Mouse (Mus musculus) right cerebral cortex, postnatal 25 days (tissue): ENCODE data around the gene Exosc7.

Experiments
- DNase-seq: peaks from one replicate; pipeline ENCODE4 v3.0.0; 2022

Gene Exosc7

DNA sequence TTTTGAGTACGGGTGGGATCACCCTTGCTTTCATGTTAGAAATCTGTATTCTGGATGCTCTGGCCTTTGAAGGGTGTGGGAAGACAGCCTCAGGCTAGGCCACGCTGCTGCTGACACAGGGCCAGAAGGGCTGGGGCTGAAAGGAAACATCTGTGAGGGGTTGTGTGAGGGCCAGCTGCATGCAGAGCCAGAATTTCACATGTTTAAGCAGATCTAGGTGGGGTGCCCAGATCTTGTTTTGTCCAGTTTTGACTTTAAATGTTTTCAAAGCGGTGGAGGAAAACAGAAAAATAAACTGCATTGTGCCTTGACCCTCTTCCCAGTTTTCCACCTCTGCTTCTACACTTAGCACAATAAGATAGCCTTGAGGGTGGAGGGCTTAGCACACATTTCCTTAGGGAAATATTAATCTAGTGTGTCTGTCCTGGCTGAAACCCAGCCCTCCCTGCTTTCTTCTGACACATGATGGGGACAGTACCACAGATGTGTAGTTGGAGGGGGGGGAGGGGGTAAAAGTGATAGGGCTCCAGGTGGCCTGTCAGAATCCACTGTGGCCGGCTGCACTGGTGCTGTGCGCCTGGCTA lies 26.0 kb downstream of the Exosc7 start:
- no peak for DNase-seq

DNA sequence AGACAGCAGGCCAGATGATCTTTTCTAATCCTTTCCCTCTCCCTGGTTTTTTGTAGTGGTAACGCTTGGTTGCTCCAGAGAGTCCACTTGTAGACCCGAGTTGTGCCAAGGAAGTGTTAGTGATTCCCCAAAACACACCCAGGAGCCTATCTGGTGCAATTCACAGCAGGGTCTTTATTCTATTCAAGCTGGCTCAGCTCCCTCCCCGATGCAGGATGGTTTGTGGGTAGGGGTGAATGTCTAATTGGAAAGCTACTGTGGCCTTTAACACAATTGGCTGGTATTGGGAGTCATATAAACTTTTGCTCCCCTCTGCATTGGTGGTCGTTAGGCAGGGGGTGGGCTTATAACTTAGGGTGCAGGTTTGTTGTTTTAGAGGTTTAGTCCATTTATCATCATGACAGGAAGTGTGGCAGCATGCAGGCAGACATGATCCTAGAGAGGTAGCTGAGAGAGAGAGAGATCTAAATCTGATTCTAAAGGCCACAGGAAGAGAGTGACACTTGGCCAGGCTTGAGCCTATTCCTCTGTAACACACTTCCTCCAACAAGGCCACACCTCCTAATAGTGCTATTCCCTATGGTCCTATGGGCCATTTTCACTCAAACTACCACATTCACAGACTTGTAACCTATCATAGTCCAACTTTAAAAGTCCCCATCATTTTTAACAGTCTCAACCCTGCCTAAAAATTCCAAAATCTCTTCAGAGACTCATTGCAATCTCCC lies 27.0 kb downstream of the Exosc7 start:
- no peak for DNase-seq

DNA sequence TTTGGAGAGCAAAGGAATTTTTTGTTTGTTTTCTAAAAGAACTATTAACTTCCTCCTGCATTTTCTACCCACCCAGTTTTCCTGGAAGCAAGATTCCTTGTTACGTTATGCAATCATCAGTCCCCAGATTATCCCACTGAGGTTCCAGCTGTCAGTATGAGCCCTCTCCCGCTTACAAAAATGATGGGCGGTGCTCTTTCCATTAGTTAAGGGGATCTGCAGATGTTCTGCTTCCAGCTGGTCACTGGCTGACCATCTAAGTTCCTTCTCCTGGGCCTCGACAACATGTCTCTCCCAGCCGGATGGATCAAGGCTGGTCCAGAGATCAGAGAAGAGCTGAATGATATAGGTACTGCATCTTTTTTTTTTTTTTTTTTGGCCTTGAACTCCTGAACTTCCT lies 35.4 kb downstream of the Exosc7 start:
- no peak for DNase-seq

DNA sequence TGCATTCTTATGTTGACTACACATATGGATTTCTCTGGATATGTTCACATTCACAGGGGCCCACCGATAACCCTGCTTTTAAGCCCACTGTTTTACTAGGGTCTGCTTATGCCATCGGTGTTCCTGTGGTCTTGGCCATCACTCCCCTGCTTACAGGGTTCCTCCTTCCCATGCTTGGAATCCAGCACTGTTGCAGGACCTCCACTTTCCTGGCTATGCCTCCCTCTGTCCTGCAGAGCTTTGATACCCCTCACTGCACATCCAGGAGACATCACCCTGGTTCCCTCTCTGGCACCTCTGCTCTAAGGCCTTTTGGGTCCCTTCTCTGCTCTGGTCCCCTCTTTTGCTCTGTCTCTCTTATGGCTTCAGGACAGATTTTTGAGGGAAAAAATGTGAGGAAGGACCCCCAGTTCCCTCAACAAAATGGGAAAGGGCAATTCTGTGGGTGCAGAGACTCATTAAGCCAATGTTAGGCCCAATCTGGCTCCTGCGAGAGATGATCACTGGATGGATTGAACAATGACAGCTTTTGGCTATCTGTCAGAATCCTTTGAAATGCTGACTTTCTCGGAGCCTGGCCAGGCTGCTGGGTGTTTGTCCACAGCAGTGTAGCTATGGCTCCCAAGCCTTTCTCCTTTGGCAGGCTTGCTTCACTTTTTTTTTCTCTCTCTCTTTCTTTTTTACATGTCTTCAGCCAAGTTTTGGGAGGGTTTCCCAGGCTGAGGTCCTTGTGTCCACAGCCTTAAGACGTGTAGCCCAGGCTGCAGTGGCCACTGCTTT lies 37.4 kb downstream of the Exosc7 start, which contains the start of gene Clec3b:
Gene Clec3b (plus strand): TSS at position 706 of the 780 bp plus-strand sequence.
- DNase-seq: no peak

DNA sequence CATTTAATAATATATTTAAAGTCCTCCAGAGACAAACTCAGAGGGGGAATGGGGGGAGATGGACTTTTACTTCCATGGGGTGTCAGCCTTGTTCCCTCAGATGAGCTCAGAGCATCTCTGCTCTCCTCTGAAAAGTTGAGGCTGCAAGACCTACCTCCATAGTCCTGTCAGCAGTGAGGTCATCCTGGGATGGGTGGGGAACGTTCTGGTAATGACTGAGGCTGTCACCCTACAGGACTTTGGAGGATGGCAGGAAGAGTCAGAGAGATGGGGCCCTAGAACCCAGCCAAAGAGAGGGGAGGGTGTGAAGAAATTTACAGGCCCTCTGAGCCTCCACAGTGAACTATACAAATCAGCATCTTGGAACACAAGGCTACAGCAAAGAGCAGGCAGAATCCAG lies 38.5 kb downstream of the Exosc7 start:
- no peak for DNase-seq

DNA sequence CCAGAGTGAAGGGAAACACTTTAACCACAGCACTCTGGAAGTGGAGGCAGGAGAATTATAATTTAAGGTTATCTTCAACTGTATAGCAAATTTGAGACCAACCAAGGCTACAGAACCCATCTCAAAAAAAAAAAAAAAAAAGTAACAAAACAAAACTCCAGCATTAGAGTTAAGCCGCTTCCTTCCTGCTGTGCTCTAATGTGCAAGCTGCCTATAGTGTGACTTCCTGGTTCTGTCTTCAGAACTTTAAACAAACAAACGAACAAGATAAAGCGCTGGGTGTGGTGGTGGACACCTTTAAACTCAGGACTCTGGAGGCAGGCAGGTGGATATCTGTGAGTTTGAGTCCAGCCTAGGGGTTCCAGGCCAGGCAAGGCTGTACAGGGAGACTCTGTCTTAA lies 39.0 kb downstream of the Exosc7 start:
- DNase-seq: no peak

DNA sequence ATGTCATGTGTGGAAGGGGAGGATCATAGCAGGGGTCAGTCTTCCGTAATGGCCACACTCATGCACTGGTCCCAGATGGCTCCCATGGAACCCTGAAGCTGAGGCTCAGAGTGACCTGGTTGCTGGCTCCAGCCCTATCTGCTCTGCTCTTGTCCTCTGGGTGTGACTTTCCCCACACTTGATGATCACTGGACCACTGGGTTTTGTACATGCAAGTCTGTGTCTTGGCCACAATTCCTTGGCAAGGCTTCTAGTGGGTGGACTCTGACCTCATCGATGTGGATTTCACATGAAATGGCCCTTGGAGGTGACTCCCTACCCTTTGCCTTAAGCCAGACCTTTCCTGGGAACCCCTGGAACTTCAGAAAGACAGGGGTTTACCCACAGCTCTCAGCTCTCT lies 40.1 kb downstream of the Exosc7 start:
- no peak for DNase-seq

DNA sequence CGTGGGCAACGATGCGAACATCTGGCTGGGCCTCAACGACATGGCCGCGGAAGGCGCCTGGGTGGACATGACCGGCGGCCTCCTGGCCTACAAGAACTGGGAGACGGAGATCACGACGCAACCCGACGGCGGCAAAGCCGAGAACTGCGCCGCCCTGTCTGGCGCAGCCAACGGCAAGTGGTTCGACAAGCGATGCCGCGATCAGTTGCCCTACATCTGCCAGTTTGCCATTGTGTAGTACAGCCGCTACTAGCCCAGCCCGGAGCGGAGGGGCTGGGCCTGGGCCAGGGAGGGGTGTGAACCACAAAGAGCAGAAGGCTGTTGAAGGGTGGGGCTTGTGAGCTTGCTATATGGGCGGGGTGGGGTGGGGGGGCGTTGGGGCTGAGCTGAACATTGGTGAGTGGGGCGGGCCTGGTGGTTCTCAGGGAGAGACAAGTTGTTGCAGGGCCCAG lies 43.9 kb downstream of the Exosc7 start:
- peak; percentile 25 for DNase-seq

DNA sequence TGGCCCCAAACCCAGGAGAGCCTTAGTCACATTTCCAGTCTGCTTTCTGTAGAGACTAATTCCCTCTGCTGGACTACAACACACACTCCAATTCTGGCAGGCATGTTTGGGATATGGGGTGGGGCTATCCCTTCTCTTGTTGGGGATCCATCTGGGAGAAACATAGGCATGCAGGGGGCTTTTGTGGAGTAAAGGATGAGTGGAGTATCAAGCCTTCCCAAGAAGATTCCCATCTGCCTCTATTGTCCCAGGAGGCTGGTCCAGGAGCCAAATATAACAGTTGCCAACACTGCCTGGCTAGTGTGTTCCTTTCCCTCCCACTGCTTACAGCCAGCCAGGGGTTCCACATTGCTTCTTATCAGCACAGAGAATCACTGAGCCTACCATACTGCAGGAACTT lies 44.7 kb downstream of the Exosc7 start:
- DNase-seq: no peak

DNA sequence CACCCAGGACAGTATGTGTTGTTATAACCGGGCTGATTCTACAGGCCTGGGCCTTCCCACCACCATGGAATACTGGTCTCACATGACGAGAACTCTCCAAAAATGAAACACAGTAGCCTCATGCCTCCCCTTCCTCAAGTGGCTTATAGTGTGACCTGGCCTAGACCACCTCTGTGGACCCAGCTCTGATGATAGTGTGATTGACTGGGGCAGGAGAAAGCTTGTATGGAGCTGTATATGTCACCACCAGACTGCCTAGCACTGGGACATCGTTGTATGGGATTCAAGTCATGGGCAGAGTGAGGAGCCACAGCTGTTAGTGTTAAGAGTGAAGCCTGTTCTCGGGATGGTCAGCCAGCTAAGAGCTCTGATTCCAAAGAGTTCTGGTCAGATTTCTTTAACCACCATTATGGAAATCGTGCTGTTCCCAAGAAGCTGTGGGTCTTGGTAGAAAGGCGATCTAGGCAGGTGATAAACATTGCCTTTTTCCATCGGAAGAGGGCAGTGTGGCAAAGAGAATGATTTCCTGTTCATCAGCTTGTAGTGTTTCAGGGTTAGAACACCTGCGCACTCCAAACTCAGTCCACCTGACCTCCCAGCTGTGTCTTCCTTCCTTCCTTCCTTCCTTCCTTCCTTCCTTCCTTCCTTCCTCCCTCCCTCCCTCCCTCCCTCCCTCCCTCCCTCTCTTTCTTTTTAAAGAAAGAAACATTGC lies 45.3 kb downstream of the Exosc7 start:
- peak; percentile 34 for DNase-seq

DNA sequence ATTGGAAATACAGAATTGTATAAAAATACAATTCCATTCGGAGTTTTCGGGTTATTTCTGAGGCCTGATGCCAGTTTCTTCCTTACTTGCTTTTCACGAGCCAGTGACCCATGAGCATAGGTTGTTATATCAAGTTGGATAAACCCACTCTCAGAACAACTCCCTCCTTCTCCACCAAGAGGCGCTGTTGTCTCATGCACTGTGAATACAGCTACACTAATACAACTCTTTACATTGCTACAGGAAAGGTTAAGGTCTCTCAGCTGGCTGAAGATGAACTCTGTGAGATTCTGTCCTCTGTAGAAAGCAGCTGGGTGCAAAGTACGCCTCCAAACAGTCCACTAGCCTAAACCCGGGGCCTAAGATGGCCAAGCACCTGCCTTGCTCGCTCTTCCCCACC lies 46.3 kb downstream of the Exosc7 start:
- peak; percentile 49 for DNase-seq

DNA sequence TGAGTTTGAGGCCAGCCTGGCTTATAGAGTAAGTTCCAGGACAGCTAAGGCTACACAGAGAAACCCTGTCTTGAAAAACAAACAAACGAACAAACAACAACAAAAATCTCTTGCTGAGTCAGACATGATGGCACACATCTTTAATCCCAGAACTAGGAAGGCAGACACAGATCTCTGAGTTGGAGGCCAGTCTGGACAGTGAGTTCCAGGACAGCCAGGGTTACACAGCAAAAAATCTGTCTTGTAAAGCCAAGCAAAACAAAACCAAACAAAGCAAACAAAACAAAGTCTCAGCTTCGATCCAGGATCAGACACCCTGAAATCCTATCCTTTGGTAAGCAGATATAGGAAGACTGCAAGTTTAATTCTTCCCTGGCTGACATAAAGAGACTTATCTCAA lies 48.8 kb downstream of the Exosc7 start:
- DNase-seq: no peak

DNA sequence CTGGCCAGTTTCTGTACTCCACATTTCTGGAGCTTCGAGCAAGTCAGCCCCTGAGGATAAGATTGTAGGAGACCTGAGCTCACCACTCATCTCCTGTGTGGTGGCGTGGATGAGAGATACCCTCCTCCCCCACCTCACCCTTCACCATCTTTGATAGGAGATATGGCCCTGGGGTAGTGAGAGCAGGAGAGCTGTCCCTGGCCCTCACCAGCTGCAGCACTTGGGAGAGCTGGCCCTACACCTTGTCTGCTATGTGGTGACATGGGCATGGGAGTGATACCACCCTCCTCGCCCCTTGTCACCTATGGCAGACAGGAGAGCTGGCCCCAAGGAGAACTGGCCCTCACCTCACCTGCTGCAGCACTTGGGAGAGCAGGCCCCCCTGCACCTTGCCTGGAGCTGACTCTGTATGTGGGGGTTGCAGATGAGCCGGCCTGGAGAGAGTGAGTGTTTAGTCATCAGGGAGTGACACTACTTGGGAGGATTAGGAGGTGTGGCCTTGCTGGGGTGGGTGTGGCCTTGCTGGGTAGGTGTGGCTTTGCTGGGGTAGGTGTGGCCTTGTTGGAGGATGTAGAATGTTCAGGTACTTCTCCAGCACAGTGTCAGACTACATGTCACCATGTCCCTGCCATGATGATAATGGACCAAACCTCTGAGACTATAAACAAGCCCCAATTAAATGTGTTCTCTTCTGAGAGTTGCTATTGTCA lies 50.1 kb downstream of the Exosc7 start:
- no peak for DNase-seq

DNA sequence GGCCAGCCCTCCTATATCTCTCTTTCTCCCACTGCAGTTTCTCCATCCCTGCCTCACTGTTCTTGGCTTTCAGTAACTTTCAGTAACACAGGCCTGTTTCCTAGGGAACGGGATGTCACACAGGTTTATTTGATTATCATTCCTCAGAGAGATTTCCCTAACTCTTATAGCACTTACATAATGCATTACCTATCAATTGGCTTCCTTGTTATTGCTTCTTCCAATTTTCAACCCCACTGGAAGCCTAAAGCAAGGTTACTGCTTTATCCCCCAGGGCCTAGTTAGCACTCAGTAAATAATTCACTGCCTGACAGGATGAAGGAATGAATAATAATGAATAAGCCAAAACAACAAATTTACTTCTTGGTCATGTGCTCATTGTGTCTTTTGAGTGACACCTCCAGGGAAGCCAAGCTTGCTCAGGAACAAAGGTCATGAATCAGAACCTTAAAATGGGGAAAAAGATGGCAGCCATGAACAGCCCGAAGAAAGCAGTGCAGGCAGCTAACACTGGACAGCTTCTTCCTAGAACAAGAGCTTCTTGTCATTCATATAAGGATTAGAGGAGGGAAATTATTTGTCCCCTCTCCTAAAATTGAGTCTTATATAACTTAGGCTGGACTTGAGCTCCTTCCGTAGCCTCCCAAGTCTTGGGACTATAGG lies 52.9 kb downstream of the Exosc7 start:
- DNase-seq: no peak

DNA sequence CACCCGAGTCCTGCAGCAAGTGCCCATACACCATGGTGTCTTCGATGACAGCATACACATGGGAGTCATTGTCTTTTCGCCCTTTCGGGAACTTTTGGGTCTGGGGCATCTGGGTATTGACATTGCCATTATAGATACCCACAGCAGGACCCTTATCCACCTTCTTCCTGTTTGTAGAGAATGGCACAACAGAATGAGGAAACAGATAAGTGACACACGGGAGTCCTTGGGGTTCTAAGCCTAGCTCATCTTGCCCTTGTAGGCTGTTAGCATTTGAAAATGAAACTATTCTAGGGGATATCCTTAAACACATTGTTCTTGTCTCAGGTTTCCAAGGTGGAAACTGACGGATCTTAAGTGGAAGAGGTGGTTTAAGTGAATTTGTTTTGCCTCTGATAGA lies 60.7 kb downstream of the Exosc7 start:
- no peak for DNase-seq

DNA sequence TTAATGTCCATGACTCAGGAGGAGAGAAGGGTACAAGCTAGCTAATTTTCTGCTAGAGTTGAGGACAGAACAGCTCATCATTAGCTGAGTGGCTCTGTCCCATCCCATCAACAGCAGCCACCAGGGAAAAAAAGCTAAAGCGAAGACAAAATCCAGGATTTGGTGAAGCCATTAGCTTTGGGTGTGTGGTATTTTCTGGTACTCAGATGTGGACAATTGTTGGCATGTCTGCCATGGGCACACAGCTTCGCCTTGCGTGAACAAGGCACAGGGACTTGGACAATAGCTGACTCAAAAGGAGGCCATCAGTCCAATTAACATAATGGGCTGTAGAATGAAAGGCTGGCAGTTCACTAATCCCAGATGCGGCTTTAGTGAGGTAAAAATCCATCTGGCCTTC lies 61.3 kb downstream of the Exosc7 start:
- DNase-seq: no peak

DNA sequence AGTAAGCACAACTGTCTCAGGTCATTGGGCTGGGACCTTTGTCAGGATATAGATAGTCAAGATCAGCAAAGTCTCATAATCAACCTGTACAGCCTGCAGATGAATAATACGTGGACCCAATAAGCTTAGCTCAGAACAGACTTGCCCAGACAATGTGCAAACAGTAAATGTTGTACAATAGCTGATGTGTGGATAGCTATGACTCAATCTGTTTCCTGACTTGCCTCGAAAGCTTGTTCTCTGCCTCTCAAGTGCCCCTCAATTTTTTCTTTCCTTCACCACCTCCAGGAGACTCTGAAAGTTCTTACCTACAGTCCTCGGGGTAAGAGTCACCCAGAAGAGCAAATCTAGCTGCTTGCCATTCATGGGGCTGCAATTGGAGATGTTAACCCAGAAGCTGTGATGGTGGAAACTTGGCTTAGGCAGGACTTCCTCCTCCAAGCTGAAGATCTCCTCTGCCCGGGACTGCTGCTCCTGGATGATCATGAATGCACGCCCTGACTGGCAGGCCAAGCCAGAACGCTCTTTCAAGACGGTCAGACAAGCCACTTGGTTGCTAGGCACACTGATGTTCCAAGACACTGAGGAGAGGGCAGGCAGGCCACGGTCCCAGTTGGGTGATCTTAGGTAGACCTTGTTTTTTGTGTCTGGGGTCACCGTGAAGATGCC lies 64.5 kb downstream of the Exosc7 start:
- no peak for DNase-seq

DNA sequence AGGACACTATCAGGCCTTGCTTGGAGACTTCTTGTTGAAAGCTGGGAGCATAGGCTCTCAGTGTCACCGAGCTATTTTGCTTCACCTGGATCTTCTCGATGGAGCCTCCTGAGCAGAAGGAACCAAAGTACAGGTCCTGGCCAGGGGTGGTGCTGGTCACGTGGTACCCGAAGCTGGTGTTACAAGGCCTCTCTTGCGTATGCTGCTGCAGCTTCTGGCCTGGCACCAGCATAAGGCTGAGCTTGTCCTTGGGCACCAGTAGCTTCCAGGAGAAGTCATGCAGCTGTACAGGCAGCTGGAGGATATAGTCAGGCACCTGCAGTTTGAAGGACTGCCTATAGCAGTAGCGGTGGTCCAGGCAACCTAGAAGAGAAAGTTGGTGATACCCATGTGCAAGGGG lies 67.0 kb downstream of the Exosc7 start:
- no peak for DNase-seq

DNA sequence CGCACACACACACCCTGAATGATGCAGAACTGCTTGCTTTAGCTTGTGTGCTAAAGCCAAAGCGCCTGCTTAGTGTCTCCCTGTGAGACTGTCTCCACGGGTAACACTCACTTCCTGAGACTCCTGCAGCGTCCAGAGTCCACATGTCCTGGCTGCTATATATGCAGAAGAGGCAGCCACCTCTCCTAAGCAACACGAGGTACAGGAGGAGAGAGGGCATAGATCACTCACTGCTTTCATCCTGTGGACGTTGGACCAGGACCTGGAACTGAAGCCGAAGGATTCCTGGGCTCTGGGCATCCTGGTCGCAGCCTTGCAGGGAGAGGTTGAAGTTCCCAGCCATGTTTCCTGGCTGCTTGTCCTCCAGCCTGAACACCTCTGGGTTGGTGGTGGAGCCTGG lies 70.2 kb downstream of the Exosc7 start:
- no peak for DNase-seq

DNA sequence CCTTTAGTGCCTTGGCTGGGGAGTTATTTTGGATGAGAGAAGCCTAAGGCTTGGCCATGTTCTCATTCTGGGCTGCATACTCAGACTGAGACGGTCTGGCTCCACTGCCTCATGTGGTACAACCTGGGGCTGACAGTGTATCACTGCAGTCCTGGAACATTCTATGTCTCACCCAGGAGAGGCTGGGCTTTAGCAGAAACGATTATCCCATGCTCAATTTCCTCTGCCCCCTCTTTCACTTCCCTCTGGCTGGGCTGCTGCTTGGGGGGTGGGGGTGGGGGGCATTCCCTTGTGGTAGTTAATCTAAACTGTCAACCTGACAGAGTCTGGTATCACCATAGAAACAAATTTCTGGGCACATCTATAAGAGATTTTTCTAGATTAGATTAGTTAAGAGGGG lies 72.5 kb downstream of the Exosc7 start:
- DNase-seq: no peak
